ENCODE assay signal across 8 mouse cellular contexts in the genomic region with DNA sequence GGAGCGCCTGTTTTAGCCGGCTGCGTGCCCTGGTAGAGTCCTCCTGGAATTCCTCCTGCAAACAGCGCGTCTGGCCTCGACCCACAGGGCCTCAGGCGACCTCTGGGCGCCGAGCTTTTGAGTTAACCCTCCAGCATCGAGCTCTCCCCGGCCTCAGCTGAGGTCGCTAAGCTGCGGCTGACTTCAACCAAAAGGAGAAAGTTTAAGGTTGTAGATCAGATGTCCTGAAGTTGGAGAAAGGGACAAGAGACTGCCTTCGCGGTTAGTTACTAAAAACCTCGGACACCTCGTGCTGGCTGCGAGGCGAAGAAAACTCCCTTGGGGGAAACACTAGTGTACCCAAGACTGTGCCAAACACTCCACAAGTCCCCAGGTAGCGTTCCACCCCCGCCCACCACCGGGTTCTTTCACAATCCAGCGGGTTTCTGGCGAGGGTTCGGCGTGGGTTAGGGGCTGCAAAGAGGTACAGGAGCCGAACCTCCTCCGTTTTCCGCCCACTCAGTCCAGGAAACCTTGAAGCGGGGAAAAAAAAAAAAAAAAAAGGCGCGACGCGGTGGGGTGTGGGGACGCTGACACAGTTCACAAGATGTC.
DNase-seq lines count a peak whose midpoint lies in the region; ATAC-seq lines count a peak whose summit lies in the region.

No protein-coding gene starts in this region.

- intact Hi-C loops in left cerebral cortex, postnatal 25 days (cut with DNase I) = loop anchor here (10.0 kb wide), 1 partner anchor 1559 kb away; no protein-coding TSS in a partner anchor

- no peaks in the 10 kb centered on the region for H3K36me3 ChIP-seq in heart, embryonic 14.5 days (ENCODE audit: control insufficient read depth, insufficient read depth, low read length)
- H3K36me3 ChIP-seq in limb, embryonic 11.5 days (ENCODE audit: control insufficient read depth, insufficient read depth, low read length) = no peaks in the 10 kb centered on the region

- peak overlapping the region; percentile 20 to 45 for H3K4me3 ChIP-seq in heart, embryonic 14.5 days (ENCODE audit: control insufficient read depth in 1 of 2, insufficient read depth in 1 of 2, low read depth in 1 of 2, low read length in 2 of 2)
- peak overlapping the region; percentile 30 for H3K4me3 ChIP-seq in limb, embryonic 11.5 days (ENCODE audit: low read depth, low read length)

- H3K27ac ChIP-seq in heart, embryonic 14.5 days (replicated peaks in 1 of 2; ENCODE audit: control insufficient read depth in 1 of 2, insufficient read depth in 1 of 2, low read depth in 2 of 2, low read length in 2 of 2) = no peak overlapping the region
- no peak overlapping the region; the same call in 1 of the 2 replicates for H3K27ac ChIP-seq in limb, embryonic 11.5 days (replicated peaks; ENCODE audit: low read depth, low read length)

- H3K27me3 ChIP-seq in heart, embryonic 14.5 days (ENCODE audit: control insufficient read depth, insufficient read depth, low read length) = peaks cover 31% of the 10 kb centered on the region
- peaks cover 45% of the 10 kb centered on the region for H3K27me3 ChIP-seq in limb, embryonic 11.5 days (ENCODE audit: control insufficient read depth, insufficient read depth, low read length)

- peak; percentile 46 for DNase-seq in cerebellum, adult 11-12 months
- no peak for DNase-seq in cerebellum, adult 9-10 months
- peak; percentile 51 for DNase-seq in ZHBTc4 (ENCODE audit: low read depth, low spot score)
- peak; percentile 79 for DNase-seq in limb, embryonic 11.5 days (ENCODE audit: low spot score)
- peak; percentile 47 for DNase-seq in naive thymus-derived CD4-positive, alpha-beta T cell, adult 2 months (ENCODE audit: low read depth)
- no peak for DNase-seq in left cerebral cortex, postnatal 25 days (ENCODE audit: low spot score in 2 of 2)

- no peak for ATAC-seq in heart, embryonic 14.5 days (ENCODE audit: insufficient number of reproducible peaks, insufficient read depth, low FRiP score, low read depth)
- ATAC-seq in limb, embryonic 11.5 days (ENCODE audit: insufficient number of reproducible peaks, low FRiP score, low TSS enrichment, low read depth) = no peak
- ATAC-seq in erythroid progenitor cell, adult 5-6 weeks (replicated peaks; ENCODE audit: low FRiP score, poor library complexity, severe bottlenecking) = no peak

- H3K4me2 ChIP-seq in heart, embryonic 14.5 days (ENCODE audit: low read length) = peak overlapping the region; percentile 87
- H3K4me2 ChIP-seq in limb, embryonic 11.5 days (ENCODE audit: low read depth, severe bottlenecking) = peak overlapping the region; percentile 75

- WGBS in heart, embryonic 14.5 days = 6% methylated on average over 29 of the region's 35 CpGs
- WGBS in limb, embryonic 11.5 days = under 1% methylated on average over 32 of the region's 35 CpGs

- H3K4me1 ChIP-seq in heart, embryonic 14.5 days (ENCODE audit: control insufficient read depth in 2 of 2, insufficient read depth in 2 of 2, low read length in 2 of 2) = peaks cover 21 to 39% of the 10 kb centered on the region in 2 experiments; a peak in 3 of 4 replicates
- peaks cover 37% of the 10 kb centered on the region for H3K4me1 ChIP-seq in limb, embryonic 11.5 days (ENCODE audit: control insufficient read depth, insufficient read depth, low read length)

- H3K9ac ChIP-seq in heart, embryonic 14.5 days (ENCODE audit: low read length) = no peak overlapping the region
- H3K9ac ChIP-seq in limb, embryonic 11.5 days (ENCODE audit: low read length) = peak overlapping the region; percentile 34

- H3K9me3 ChIP-seq in heart, embryonic 14.5 days (ENCODE audit: control insufficient read depth, low read length) = no peaks in the 10 kb centered on the region
- no peaks in the 10 kb centered on the region for H3K9me3 ChIP-seq in limb, embryonic 11.5 days (ENCODE audit: control insufficient read depth, low read length)

Comparison
In these comparisons a context has a peak if more than half of its experiments do, and no peak if none do; other contexts are left out.
1. DNase-seq: peak in cerebellum, adult 11-12 months (single experiment), ZHBTc4 (single experiment), limb, embryonic 11.5 days (single experiment) and naive thymus-derived CD4-positive, alpha-beta T cell, adult 2 months (single experiment); none in cerebellum, adult 9-10 months (single experiment) and left cerebral cortex, postnatal 25 days (0 of 2).